Mouse (Mus musculus) erythroblast, embryonic 14.5 days (primary cell): Measurements from ENCODE around the gene 5730522E02Rik.

Source experiments
- GATA1 ChIP-seq: IDR thresholded peaks from 2 replicates; pipeline ENCODE4 v1.6.1; 2012; ENCODE audit warnings: low read length, inconsistent platforms, mixed read lengths
- TAL1 ChIP-seq: IDR thresholded peaks from 3 replicates; pipeline ENCODE4 v1.6.1; 2012; ENCODE audit warnings: low read length, inconsistent platforms, mixed read lengths

DNA sequence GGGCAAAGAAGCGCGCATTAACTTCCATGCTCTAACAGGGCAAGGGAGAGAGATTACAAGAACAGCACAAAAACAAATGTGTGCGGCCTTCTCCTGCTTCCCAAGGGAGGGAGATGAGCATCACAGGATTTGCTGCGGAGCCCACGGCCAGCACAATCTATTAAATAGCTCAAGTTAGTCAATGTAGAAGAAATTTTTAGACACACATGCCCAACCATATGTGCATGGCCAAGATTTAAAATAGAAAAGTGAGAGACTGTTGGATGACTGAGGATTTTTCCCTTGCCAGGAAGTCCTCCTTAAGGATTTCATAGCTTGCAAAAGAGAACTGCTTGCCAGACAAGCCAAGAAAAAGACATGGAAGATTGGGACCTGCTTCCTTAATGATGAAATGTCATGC, 473.3 kb downstream of the 5730522E02Rik start:
- TF ChIP-seq GATA1 = no peak
- TF ChIP-seq TAL1 = no peak
